Mouse (Mus musculus) liver, postnatal 0 days (tissue): ENCODE data around the gene Kcnc3.

Experiments
- CTCF ChIP-seq: sonication (generic); IDR thresholded peaks from 2 replicates; pipeline ENCODE4 v1.5.1; 2016; ENCODE audit warnings: antibody characterized with exemption, low read depth
- EP300 ChIP-seq: IDR thresholded peaks from 2 replicates; pipeline ENCODE4 v1.6.1; 2016; ENCODE audit warnings: antibody characterized with exemption, low read depth, mild to moderate bottlenecking

- TF ChIP-seq CTCF (no peak), EP300 (no peak)
These were observed 2.6 kb downstream of the Kcnc3 start for GRCm38 (mm10) chr7:44593051-44593450.
